Mouse (Mus musculus) CH12.LX (cell line): ENCODE results near the gene Tcp11l2.

Experiments used
- CTCF ChIP-seq, 2 experiments: IDR thresholded peaks in 1 of 2; conservative IDR thresholded peaks in 1 of 2; 2 replicates each; pipeline ENCODE4 v1.5.1; 2011 to 2012; ENCODE audit warnings: low read depth in 2 of 2, low read length in 2 of 2, improper control_type of control experiment in 1 of 2, inconsistent platforms in 1 of 2, mild to moderate bottlenecking in 1 of 2, moderate library complexity in 1 of 2
- E2F4 ChIP-seq: IDR thresholded peaks from 2 replicates; pipeline ENCODE4 v1.6.1; 2011; ENCODE audit warnings: low read depth, low read length, improper control_type of control experiment; ENCODE audit not compliant: insufficient replicate concordance
- HCFC1 ChIP-seq: IDR thresholded peaks from 2 replicates; pipeline ENCODE4 v1.6.1; 2012; ENCODE audit warnings: low read depth, mild to moderate bottlenecking, inconsistent platforms, low read length, improper control_type of control experiment
- MXI1 ChIP-seq: IDR thresholded peaks from 2 replicates; pipeline ENCODE4 v1.6.1; 2011; ENCODE audit warnings: mild to moderate bottlenecking, low read depth, low read length, improper control_type of control experiment
- MYC ChIP-seq: IDR thresholded peaks from 2 replicates; pipeline ENCODE4 v1.6.1; 2011; ENCODE audit warnings: low read depth, mild to moderate bottlenecking, improper control_type of control experiment, low read length
- PAX5 ChIP-seq: IDR thresholded peaks from 2 replicates; pipeline ENCODE4 v1.6.1; 2012; ENCODE audit warnings: low read length, inconsistent platforms, mixed read lengths
- POLR2A ChIP-seq: IDR thresholded peaks from 2 replicates; pipeline ENCODE4 v1.6.1; 2011; ENCODE audit warnings: low read depth, mild to moderate bottlenecking, improper control_type of control experiment, low read length

- no peak for TF ChIP-seq CTCF (conservative IDR thresholded peaks at IDR 0.05 in 1 of 2, IDR thresholded peaks at IDR 0.05 in 1 of 2; ENCODE audit: low read depth in 2 of 2, low read length in 2 of 2)
- no peak for TF ChIP-seq E2F4
- no peak for TF ChIP-seq MXI1
- TF ChIP-seq PAX5, result no peak
- no peak for TF ChIP-seq POLR2A
- TF ChIP-seq HCFC1, result no peak
- no peak for TF ChIP-seq MYC
Observed at GRCm38 (mm10) chr10:84659281-84659680, 82.9 kb downstream of the Tcp11l2 start.
